Mouse (Mus musculus) layer of hippocampus, adult 9-10 months (tissue): ENCODE data around the gene Mbtd1.
A peak's percentile ranks its signal among the peaks of the same experiment; 100 is the strongest.
"Not testable (repeated sequence)": the region's sequence is repeated elsewhere in the genome, so short reads cannot be mapped to it uniquely, and the experiment has no call there.

Experiments
- DNase-seq: peaks from one replicate; pipeline ENCODE4 v3.0.0; 2022; ENCODE audit warnings: low spot score

The Mbtd1 gene

DNA sequence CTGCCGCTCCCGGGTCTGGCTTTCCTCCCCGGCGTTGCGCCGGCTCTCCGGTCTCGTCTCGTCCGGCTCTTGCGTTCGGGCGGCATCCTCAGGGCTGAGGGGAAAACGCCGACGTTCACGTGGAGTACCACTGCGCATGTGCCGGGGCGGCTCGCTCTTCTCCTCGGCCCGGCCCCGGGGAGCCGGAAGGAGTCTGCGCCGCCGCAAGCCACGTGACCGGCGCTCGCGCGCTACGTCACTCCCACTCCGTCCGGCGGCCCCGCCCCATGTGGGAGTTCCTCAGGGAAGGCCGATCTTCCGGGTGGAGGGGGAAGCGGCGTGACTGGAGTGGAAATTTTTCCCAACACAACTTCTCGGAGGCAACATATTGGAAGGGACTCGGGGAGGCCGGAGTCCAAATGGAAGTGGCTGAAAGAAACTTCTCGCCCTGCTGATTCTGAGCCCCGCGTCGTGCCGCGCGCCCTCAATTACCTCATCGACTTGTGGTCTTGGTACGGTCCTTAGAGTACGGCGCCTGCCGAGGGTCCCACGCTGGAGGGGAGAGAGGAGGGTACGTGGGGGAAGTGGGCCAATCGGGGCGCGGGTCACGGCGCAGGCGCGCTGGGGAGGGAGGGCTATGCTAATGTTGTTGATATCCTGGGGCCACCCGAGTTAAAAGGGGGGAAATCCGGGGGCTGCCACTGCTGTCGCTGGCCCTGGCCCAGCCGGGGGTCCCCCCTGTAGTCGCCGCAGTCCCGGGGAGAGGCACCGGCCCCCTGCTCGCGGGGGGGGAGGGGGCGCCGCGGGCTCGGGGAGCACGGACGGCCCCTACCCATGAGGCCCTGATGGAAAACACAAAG is at the start of gene Mbtd1, which contains the start of gene Utp18:
Gene Mbtd1, plus strand, starts transcription at position 281 of the 839 bp plus-strand sequence.
Gene Utp18, minus strand, starts transcription at position 195 of the 839 bp plus-strand sequence.
- DNase-seq, result peak; percentile 93

DNA sequence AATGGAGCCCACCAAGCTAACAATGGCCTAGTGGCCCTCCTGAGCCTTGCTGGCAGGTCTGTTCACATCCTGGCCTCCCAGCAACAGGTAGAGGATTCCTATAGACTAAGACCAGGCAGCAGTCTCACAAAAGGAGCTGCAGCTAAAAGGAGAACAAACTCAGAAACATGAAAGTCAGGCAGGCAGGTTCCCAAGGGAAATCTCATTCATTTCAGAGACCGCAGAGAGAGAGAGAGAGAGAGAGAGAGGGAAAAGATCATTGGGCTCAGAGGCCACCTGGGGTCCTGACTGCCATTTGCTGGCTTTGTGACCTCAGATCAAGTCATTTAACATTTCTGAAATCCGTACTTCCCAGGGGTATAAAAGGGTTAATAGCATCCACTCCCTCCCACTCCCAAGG is 38.3 kb upstream of the Mbtd1 start:
- DNase-seq, result no peak

DNA sequence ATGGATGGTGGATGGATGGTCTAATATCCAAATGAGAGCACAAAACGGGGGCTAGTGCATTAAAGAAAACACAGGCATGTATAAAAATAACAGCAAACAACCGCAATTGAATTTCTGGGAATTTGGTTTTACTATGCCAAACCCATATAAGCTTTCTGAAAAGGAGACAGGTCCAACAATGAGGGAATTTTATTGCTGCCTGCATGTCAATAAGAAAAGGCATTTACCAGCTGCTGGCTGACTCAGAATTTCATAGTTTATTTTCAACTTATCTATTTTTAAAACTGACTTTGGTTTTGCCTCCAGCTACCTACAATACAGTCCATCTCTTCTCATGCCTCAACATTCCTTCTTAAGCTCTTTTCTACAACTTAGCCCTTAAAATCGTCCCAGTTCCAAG is 33.1 kb upstream of the Mbtd1 start:
- DNase-seq, result no peak

DNA sequence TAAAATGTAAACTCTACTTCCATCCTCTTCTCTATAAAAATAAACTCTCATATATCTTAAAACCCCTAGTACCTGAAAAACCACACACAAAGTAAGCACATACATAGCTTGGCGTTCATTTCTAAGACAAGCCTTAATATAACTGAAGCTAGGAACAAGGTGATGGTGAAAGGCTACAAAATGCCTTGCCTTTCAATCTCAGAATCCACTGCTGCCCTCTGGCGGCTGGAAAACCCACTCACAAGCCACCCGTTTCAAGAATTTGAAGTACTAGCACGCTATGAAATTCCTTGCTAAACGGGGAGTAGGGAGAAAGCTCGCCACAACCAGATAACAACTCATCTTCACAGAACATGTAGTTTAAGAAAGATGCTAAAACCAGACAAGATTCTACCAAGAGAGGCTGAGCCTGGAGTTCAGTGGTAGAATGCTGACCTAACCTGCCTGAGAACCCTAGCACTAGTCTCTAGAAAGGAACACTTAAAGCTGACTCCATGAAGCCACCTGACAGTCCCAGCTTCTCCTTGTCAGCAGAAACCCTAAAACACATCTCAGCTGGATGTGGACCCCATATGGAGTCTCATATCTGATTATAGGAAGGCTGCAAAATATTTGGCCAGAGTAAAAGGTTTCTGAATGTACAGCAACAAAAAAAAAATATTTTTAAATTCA is 29.2 kb upstream of the Mbtd1 start:
- DNase-seq, result peak; percentile 85

DNA sequence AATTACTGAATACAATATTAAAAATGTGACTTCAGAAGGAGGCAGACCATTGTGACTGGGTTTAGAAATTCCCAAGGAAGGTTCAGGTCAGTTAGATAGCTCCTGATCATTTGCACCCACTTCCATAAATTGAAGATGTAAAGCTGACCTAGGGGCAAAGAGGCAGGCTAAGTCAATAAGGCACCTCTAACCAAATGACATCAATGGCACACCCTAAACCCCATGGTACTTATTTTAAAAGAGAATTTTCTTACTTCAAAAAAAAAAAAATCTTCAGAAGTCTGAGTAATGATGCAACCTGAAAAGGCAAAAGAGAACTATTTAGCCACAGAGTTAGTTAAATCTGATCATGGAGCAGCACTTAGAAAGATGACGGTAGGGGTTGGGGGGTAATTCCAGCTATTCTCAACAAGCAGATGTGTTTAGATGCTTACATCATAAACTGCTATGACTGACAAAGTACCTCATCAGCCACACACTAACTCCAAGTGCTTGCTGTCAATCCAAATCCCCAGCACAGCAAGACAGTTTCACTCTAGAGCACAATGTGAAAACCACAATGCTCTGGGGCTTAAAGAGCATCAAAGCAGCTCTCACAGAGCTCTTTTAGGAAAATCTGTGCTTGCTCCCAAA is 25.0 kb upstream of the Mbtd1 start:
- no peak for DNase-seq

DNA sequence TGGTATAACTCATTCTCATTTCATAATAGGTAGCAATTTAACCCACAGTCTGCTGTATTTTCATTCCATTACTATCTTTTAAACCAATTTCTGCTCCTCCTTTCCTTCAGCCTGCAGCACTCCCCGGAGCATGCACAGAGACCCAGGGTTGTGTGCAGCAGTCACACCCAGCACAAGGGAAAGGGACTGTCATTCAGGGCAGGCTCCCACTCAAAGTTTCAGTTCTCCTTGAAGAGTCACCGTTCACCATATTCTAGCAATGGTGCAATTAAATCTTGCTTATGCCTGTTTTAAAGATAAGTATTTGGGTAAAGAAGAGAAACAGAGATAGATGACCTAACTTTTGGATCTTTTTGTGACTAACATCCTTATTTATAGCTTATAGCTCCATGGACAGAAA is 24.5 kb upstream of the Mbtd1 start:
- no peak for DNase-seq

DNA sequence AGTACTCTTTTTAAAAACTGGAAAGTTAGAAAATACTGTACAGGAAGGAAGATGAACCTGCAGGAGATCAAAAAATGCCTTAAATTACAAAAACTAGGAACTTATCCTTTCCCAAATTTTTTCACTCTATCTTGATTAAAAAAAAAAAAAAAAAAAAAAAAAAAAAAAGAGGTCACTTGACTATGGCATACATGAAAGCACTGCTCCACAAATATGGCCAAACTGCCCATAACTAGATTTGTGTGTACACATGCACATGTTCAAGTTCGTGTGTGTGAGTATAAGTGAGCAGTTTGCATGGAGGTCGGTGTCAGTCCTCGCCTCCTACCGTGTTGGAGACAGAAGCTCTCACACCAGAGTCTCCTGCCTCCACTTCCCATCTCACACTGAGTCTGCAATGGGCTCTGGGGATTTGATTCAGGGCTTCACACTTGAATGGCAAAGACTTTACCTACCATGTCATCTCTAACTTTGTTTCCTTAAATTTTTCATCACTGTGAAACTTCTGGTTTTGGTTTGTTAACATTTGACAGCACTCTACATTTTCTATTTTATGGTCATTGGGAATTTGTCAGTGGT is 23.5 kb upstream of the Mbtd1 start:
- no peak for DNase-seq

DNA sequence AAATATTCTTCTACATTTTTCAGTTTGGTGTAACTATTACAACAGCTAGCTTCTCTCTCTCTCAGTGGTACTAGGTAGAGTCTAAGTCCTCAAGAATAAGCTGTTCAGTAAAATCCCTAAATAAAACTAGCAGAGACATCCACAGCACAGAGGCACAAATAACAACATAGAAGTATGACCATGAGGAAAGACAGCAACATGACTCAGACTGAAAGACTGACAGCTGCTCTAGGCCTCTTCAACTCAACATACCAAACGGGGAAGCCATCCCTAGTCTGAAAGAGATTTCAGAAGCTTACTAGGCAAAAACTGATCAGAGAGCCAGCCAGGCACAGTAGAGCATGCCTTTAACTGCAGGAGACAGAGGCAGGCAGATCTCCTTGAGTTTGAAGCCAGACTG is 23.0 kb upstream of the Mbtd1 start:
- DNase-seq, result no peak

DNA sequence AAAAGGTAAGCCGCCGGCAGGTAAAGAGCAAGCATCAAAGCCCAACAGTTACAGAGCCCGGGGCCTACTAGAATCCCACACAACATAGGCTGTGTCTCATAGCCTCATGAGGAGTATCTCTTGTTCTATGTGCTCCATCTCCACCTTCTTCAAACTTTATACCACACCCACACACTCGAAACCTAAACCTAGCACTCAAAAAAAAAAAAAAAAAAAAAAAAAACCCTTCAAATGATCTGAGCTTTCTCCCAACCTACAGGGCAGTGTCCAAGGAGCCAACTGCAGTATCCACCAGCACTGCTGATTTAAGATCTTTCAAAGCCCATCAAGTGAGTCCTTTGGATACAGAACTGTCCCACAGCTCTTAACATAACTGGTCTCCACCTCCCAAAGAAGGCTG is 1.6 kb upstream of the Mbtd1 start:
- no peak for DNase-seq

DNA sequence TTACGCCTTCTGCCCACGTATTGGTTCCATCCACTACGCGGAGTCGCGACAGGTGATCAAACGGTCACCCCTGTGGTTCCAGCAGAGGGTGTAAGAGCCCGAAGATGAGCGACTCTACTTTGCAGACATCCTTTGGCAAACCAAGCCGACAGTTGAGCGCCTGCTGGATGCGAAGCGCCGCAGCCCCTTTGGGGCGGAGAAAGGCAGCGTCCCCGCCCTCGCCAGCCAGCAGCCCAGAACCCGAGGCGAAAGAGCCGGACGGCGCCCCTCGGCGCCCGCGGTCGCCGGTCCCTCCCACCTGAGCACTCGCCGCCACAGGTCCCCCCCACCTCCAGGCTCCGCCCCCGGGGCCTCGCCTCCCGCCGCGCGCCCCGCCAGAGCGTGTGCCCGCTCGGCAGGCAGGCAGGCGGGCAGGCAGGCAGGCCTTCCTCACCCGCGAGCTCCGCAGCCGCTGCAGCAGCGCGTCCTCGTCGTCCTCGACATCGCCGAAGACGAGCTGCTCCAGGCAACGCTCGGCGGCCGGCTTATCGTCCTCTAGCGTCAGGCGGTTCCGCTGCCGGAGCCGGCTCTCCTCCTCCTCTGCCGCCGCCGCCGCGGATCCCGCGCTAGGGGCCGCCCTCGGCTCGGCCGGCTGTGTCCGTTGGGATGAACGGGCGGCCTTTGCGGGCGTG is 616 bp upstream of the Mbtd1 start:
- no peak for DNase-seq

DNA sequence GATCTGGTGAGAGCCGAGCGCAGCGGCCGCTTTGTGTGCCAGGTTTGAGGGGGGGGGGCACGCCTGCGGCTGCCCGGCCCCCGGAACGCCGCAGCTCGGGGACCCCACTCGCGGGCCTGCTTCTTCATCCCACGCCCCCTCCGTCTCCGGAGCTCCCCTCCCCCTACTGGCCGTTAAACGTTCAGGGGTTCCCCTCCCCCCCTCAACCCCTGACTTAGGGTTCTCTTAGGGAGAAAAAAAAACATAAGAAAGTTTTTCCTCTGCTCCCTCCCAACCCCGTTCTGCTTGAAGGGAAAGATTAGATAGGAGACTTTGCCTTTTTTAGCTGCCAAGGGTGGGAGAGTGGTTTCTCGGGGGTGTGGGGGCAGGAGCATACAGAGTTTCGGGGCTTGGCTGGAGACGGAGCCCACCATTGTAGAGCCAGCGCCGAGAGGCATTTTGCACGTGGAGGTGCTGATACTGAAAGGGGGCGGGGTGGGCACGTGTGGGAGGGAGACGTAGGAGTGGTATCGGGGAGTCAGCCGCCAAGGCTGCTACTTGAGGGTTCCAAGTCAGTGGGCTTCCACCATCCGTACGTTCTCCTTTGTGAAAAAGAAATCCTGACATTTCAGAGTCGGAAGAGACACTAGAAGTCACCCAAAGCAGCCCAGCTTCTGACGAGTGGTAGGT is 893 bp downstream of the Mbtd1 start:
- DNase-seq, result no peak

DNA sequence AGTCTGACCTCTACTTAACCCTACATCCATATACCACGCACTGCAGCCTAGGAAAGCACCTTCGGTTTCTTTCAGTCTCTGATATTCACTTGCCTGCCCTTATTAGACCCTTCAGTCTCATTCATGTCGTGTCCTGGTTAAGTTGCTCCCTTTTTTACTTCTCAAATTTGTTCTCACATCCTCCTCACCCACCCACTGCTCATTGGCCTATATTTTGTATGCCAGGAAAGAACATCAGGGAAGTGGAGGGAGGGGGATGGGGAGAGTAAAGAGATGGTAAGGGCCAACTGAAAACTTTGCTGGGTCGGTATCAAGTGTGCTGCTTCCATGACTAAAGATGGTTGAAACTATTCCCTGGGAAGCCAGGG is 1.4 kb downstream of the Mbtd1 start:
- DNase-seq, result no peak

DNA sequence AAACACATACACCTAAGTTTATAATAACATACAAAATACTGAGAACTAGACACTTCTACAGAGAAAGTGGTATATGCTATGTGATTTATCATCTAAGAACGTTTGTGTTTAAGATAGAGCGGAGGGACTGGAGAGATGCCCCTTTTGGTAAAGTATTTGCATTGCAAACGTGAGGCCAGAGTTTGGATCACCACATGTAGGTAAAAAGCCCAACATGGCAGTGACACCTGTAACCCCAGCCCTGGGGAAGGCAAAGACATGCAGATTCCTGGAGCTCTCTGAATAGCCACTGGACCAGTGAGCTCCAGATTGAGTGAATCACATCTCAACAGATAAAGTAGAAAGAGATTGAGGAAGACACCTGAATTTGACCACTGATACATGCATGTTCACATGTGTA is 12.1 kb downstream of the Mbtd1 start:
- DNase-seq, result no peak

DNA sequence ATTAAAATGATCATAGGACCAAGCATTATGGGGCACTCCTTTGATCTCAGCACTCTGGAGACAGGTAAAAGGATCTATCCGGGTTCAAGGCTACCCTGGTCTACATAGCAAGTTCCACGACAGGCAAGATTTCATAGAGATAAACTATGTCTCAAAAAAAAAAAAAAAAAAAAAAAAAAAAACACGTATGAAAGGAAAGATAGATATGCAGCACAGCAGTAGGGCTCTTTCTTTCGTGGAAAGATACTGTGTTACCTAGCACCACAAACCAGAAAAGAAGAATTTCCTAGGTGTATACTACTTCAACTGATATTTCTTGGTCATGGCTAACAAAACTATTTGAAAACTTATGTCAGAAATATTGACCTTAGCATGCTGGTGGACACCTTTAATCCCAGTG is 21.2 kb downstream of the Mbtd1 start:
- DNase-seq, result no peak

DNA sequence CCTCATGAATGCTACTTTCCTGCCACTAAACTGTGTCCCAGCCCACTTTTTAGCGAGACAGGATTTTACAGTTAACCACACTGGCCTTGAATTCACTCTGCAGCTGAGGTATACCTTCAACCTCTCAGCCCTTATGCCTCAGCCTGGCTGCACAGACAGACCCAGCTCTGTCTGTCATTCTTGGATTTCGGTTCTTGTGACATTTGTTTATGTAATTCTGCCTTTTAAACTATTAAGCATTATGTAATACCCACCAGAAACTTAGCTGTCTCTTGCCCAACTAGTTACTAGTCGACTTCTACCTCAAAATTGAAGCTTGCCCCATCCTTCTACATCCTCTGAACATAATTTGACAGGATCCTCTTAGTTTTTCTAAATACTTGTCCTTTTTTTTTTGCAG is 22.2 kb downstream of the Mbtd1 start:
- no peak for DNase-seq

DNA sequence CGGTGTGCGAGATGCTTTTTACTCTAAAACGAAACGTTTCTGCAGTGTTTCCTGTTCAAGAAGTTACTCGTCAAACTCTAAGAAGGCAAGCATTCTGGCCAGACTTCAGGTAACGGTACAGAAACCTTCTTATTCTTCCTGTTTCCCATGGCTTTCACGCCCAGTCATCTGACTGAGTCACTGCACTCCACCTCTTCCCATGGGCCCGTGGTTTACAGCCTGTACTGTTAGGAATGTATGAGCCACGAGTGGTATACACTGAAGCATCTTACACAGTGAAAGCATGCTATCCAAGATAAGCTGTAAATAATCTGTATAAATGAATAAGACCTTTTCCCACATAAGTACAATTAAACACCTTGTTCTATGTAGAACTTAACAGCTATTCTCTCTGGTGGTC is 23.2 kb downstream of the Mbtd1 start:
- DNase-seq, result no peak

DNA sequence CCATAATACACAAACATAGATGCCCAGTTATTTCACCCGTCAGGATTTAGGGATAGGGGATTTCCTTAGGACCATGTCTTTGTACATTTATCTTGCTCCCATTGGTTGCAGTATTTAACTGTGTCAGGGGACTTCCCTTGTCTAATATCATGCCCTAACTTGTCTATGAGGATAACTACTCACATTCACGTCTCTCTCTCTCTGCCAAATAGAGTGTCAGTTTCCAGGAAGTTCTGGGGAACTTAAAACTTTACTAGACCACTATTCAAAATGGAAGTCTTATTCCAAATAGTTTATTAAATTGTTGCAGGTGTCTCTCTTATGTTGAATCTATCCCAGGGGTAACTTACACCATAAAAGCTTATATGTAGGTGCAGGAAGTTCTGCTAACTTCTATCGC is 26.0 kb downstream of the Mbtd1 start:
- no peak for DNase-seq

DNA sequence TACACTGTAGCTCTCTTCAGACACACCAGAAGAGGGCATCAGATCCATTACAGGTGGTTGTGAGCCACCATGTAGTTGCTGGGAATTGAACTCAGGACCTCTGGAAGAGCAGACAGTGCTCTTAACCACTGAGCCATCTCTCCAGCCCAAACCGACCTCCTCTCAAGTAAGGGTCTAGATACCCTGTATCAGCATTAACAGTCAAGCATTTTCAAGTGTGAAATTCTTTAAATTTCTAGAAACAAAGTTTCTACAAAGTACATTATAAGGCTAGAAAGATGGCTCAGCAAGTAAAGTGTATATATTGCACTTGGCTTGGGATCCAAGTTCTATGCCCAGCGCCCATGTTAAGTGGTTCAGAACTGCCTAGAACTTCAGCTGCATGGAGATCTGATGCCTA is 29.4 kb downstream of the Mbtd1 start:
- DNase-seq, result not testable (repeated sequence)

DNA sequence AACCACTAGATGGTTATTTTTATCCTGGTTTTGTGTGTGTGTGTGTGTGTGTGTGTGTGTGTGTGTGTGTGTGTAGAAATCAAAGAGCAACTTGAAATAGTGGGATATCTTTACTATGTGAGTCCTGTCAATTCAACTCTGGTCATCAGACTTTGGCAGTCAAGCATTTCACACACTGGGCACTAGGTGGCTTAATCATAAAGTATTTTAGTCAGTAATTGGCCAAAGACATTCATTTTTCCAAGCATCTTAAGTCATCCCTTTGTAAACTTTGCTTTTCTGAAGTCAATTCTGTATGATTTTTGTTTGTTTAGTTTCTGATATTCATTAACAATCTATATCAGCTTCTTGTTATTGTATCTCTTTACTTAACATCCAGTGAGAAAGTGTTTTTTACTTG is 43.5 kb downstream of the Mbtd1 start:
- DNase-seq, result no peak

DNA sequence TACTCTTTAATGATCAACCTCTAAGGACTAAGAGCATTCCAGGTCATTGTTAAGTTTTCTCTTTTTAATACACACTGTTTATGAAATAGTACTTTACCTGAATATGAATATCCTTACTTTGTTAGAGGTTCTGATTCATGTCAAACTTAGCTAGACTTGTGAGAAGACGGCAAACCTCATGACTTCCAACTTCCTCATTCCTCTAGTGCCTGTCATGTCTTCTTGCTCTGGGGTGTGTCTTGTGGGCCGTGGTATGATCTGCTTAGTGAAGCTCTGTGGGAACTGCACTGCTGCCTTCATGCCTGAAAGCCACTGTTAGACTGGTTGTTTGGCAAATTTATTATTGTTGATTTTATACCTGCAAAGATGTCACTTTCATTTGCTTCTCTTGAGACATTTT is 55.3 kb downstream of the Mbtd1 start:
- no peak for DNase-seq

DNA sequence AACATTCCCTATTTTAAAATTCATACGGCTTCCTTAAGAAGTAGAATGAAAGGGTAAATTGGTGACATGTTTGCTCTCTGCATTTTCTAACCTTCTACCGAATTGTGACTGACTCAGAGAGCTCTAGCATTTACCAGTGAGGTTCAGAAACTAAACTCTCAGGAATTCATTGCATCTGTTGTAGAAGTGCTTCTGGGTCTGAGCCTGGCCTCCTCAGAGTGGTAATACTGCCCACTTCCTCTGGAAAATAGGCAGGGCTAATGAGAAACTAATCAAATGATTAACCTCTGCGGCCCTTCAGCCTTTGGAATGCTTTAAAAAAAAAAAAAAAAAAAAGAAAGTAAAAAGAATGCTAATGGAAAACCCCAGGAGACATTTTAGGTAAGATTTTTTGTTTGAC is 59.3 kb downstream of the Mbtd1 start:
- no peak for DNase-seq
